Mouse (Mus musculus) liver, embryonic 14.5 days (tissue): ENCODE data around the gene Trim54. TPM values are rescaled to one million over a fixed set of nuclear protein-coding genes. Genes with fewer than 3 reads are reported as not detected.

Source experiments
- ATAC-seq: fragments of 200-750 bp; cut with Nextera tagmentation; 2 replicates; pipeline ENCODE4 v1.8.0; 2017; ENCODE audit warnings: moderate number of reproducible peaks, mild to moderate bottlenecking, moderate library complexity; ENCODE audit not compliant: insufficient read depth
- DNase-seq, 3 experiments: peaks; one replicate each; pipeline ENCODE4 v3.0.0-alpha.2; 2012 to 2013; ENCODE audit warnings: low read depth in 3 of 3, low spot score in 3 of 3
- H3K27ac ChIP-seq: fragments of 300-500 bp; sonication (generic); 2 replicates; pipeline ENCODE4 v1.5.1; 2014; ENCODE audit warnings: moderate library complexity, mild to moderate bottlenecking, control low read depth, inconsistent platforms
- H3K27me3 ChIP-seq: fragments of 300-500 bp; sonication (generic); 2 replicates; pipeline ENCODE4 v1.6.1; 2014; ENCODE audit warnings: mild to moderate bottlenecking, low read length, moderate library complexity; ENCODE audit not compliant: control insufficient read depth, insufficient read depth
- H3K36me3 ChIP-seq: fragments of 300-500 bp; sonication (generic); replicated peaks from 2 replicates; pipeline ENCODE4 v1.6.1; 2014; ENCODE audit warnings: low read depth; ENCODE audit not compliant: control insufficient read depth, insufficient read depth
- H3K4me1 ChIP-seq, 2 experiments: fragments of 200-500 bp in 1 of 2; fragments of 300-500 bp in 1 of 2; sonication (generic) in 1 of 2; replicated peaks; 2 replicates each; pipeline ENCODE4 v1.6.1; 2012 to 2014; ENCODE audit warnings: antibody characterized with exemption in 1 of 2, inconsistent platforms in 1 of 2, low read length in 1 of 2; ENCODE audit not compliant: control insufficient read depth in 2 of 2, insufficient read depth in 2 of 2
- H3K4me2 ChIP-seq: fragments of 300-500 bp; sonication (generic); 2 replicates; pipeline ENCODE4 v1.6.1; 2014; ENCODE audit warnings: low read depth, mild to moderate bottlenecking, control low read depth, moderate library complexity
- H3K4me3 ChIP-seq, 2 experiments: fragments of 200-500 bp in 1 of 2; fragments of 300-500 bp in 1 of 2; sonication (generic) in 1 of 2; 2 replicates each; pipeline ENCODE4 v1.5.1; 2012 to 2014; ENCODE audit warnings: low read depth in 2 of 2, low read length in 2 of 2, mild to moderate bottlenecking in 2 of 2, control low read depth in 1 of 2, inconsistent platforms in 1 of 2, moderate library complexity in 1 of 2; ENCODE audit not compliant: insufficient read depth in 1 of 2
- H3K9ac ChIP-seq: fragments of 300-500 bp; sonication (generic); replicated peaks from 2 replicates; pipeline ENCODE4 v1.6.1; 2014; ENCODE audit warnings: mild to moderate bottlenecking, control low read depth, moderate library complexity
- H3K9me3 ChIP-seq: fragments of 300-500 bp; sonication (generic); 2 replicates; pipeline ENCODE4 v1.6.1; 2016; ENCODE audit warnings: low read length, mixed read lengths; ENCODE audit not compliant: control insufficient read depth
- CTCF ChIP-seq: IDR thresholded peaks from 2 replicates; pipeline ENCODE4 v1.5.1; 2016; ENCODE audit warnings: antibody characterized with exemption, low read depth, control low read depth
- EP300 ChIP-seq: IDR thresholded peaks from 2 replicates; pipeline ENCODE4 v1.6.1; 2016; ENCODE audit warnings: antibody characterized with exemption, low read depth
- WGBS: fragments of 180-500 bp; shearing (Covaris S2); extraction: QIAGEN DNeasy Blood & Tissue Kit; methylation state at CpG from one replicate; pipeline ENCODE4 v1.1.7; 2014; ENCODE audit not compliant: insufficient replicate concordance; 5-methylcytosine and 5-hydroxymethylcytosine counted together
- polyA plus RNA-seq, 2 experiments: library from polyadenylated mRNA; depleted of rRNA in 1 of 2; stranded (reverse) in 1 of 2; unstranded in 1 of 2; fragments of >200 nt; fragmentation: Nextera tagmentation in 1 of 2; extraction: Ambion mirVana in 1 of 2; gene quantifications; 2 replicates each; pipeline versions ENCODE4 v1.2.1 to v1.2.3; 2012 to 2014

Gene Trim54
- polyA plus RNA-seq, 2 experiments = not detected

DNA sequence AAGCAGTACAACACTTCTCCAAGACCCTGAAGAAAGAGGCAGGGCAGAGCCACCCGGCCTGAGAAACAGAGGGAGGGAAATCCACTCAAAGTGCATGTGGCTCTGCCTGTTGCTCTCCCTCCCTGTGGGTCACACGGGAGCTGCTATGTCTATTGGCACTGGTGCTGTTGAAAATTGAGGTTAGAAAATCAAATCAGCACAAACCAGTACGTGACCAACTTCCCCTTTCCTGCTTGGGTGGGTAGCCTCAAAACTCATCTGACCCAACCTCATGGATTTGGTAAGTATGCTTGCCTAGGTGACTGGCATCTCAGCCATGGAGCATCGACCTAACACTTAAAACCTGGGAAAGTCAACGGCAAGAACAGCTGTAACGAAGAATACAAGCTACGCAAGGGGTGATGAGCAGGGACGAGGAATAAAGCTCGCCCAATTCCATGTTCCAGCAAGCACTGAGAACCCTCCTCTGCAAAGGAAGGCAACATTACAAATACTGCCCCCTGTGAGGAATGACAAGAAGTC, 10.6 kb upstream of the Trim54 start, which contains the start of gene Dnajc5g:
Gene Dnajc5g, plus strand, starts transcription at position 472 of the 522 bp plus-strand sequence.
- no peaks in the 10 kb centered on the region for H3K36me3 ChIP-seq
- ATAC-seq (no peak), DNase-seq (no peak)
- no peak within 1 kb of the TSS for H3K27ac ChIP-seq
- TF ChIP-seq EP300 (no peak), CTCF (no peak)
- no peak within 1 kb of the TSS for H3K4me3 ChIP-seq
- H3K4me1 ChIP-seq = no peaks in the 10 kb centered on the region
- 52% methylated on average over 9 of the region's 9 CpGs for WGBS
- H3K9ac ChIP-seq = no peak within 1 kb of the TSS
- H3K27me3 ChIP-seq = no peaks in the 10 kb centered on the region
- H3K9me3 ChIP-seq = no peaks in the 10 kb centered on the region
- no peak within 1 kb of the TSS for H3K4me2 ChIP-seq

DNA sequence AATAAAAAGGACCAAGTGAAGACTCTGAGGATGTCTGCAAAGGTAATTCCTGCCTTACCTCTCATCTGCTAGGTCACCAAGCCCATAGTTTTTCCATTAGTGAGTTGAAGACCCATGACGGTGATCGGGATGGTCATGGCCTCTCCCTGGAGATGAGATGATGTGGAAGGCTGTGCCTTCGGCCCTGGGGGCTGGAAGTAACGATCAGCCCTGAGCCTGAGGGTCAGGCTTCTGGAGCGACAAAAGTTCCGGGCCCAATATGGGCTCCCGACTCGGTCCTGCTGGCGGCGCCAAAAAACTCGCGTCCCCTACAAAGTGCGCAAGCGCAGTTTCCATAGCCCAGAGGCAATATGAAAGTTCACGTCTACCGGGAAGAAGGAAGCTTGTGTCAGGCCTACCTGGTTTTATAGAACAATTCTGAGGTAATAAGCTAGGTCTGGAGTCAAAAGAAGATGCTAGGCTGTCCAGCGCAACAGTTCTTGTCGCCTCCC, 8.5 kb upstream of the Trim54 start, which contains the start of gene Slc30a3:
Gene Slc30a3, minus strand, starts transcription at position 238 of the 491 bp plus-strand sequence.
- H3K9ac ChIP-seq = no peak within 1 kb of the TSS
- no peak within 1 kb of the TSS for H3K4me2 ChIP-seq
- no peak for TF ChIP-seq CTCF
- no peak for TF ChIP-seq EP300
- no peaks in the 10 kb centered on the region for H3K36me3 ChIP-seq
- no peaks in the 10 kb centered on the region for H3K9me3 ChIP-seq
- DNase-seq (no peak), ATAC-seq (no peak)
- no peaks in the 10 kb centered on the region for H3K27me3 ChIP-seq
- H3K4me3 ChIP-seq = no peak within 1 kb of the TSS
- no peak within 1 kb of the TSS for H3K27ac ChIP-seq
- H3K4me1 ChIP-seq = no peaks in the 10 kb centered on the region
- 80% methylated on average over 18 of the region's 18 CpGs for WGBS

DNA sequence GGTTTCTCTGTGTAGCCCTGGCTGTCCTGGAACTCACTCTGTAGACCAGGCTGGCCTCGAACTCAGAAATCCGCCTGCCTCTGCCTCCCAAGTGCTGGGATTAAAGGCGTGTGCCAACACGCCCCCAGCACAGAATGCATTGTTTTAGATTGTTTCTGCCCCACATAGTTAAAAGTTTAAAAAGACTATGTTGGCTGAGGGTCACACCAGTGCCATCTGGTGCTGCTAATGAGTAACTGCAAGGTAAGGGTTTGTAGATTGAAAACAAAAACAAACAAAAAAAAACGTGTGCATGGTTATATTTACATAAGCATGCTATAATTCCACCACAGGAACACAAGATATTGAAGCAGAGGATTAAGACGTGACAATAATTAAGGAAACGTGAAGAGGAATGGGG, 5.7 kb upstream of the Trim54 start:
- Histone ChIP-seq H3K4me3 (no peak overlapping the region), H3K4me2 (no peak overlapping the region), H3K36me3 (no peaks in the 10 kb centered on the region), H3K27me3 (no peaks in the 10 kb centered on the region), H3K9me3 (no peaks in the 10 kb centered on the region), H3K9ac (no peak overlapping the region), H3K27ac (no peak overlapping the region), H3K4me1 (no peaks in the 10 kb centered on the region)
- WGBS = 18% methylated on average over 7 of the region's 7 CpGs
- no peak for ATAC-seq
- no peak for TF ChIP-seq EP300
- TF ChIP-seq CTCF = peak; percentile 38; the same call in 1 of the 2 replicates
- DNase-seq = no peak

DNA sequence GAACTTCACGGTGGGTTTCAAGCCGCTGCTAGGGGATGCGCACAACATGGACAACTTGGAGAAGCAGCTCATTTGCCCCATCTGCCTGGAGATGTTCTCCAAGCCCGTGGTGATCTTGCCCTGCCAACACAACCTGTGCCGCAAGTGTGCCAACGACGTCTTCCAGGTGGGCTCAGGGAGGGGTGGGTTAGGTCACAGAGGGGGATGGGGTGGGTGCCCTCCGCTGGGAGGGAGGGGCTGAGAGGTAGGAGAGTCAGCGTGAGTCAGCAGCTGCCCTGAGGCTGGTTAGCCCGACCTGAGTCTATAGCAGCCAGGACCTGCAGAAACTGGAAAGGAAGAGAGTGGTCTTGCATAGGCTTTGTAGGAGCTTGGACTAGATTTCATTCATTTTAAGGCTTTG, 400 bp downstream of the Trim54 start:
- TF ChIP-seq EP300 (no peak), CTCF (no peak)
- Histone ChIP-seq H3K27me3 (no peaks in the 10 kb centered on the region), H3K4me3 (no peak overlapping the region), H3K9ac (no peak overlapping the region), H3K27ac (no peak overlapping the region), H3K4me2 (no peak overlapping the region), H3K9me3 (no peaks in the 10 kb centered on the region), H3K36me3 (no peaks in the 10 kb centered on the region), H3K4me1 (no peaks in the 10 kb centered on the region)
- WGBS = 25% methylated on average over 10 of the region's 10 CpGs
- DNase-seq (no peak), ATAC-seq (no peak)

DNA sequence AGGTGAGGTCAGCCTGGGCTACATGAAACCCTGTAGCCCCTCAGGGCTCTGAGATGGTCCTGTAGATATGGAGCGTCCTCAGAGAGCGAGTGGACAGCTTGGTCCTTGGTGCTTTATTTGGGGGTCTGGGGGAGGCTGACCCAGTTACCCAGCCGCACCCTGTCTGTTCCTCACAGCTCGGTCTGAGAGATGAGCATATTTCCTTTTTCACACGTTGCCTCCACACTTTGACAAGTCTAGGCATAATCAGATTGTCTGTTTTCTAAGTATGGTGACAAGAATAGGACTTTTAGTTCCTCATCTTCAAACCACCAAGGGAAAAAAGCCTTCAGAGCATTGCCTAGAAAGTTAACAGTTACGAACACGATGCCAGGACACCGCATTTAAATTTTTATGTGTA, 4.6 kb downstream of the Trim54 start:
- DNase-seq (no peak), ATAC-seq (no peak)
- no peak overlapping the region for H3K27ac ChIP-seq
- H3K36me3 ChIP-seq = no peaks in the 10 kb centered on the region
- TF ChIP-seq EP300 = no peak
- H3K4me3 ChIP-seq = no peak overlapping the region
- H3K9me3 ChIP-seq = no peaks in the 10 kb centered on the region
- no peak overlapping the region for H3K4me2 ChIP-seq
- H3K27me3 ChIP-seq = no peaks in the 10 kb centered on the region
- H3K4me1 ChIP-seq = no peaks in the 10 kb centered on the region
- H3K9ac ChIP-seq = no peak overlapping the region
- WGBS = 33% methylated on average over 8 of the region's 8 CpGs
